Mouse (Mus musculus) heart, embryonic 15.5 days (tissue): ENCODE measurements at regions not wholly inside any gene's neighbourhood (a gene's known extent, or its start where the extent isn't known, plus 50 kb on each side); places are given as distances from the start of the nearest gene placed in this dataset.

Experiments
- ATAC-seq: fragments of 200-750 bp; cut with Nextera tagmentation; replicated peaks from 2 replicates; pipeline ENCODE4 v1.8.0; 2017; ENCODE audit warnings: low read depth, moderate TSS enrichment; ENCODE audit not compliant: insufficient number of reproducible peaks, insufficient read depth, low FRiP score
- H3K27ac ChIP-seq: fragments of 300-500 bp; sonication (generic); 2 replicates; pipeline ENCODE4 v1.5.1; 2015; ENCODE audit warnings: mild to moderate bottlenecking, inconsistent platforms
- H3K27me3 ChIP-seq: fragments of 300-500 bp; sonication (generic); 2 replicates; pipeline ENCODE4 v1.6.1; 2015; ENCODE audit warnings: inconsistent platforms
- H3K36me3 ChIP-seq: fragments of 300-500 bp; sonication (generic); 2 replicates; pipeline ENCODE4 v1.6.1; 2015; ENCODE audit warnings: mild to moderate bottlenecking, inconsistent platforms
- H3K4me1 ChIP-seq: fragments of 300-500 bp; sonication (generic); replicated peaks from 2 replicates; pipeline ENCODE4 v1.6.1; 2015; ENCODE audit warnings: inconsistent platforms
- H3K4me2 ChIP-seq: fragments of 300-500 bp; sonication (generic); 2 replicates; pipeline ENCODE4 v1.6.1; 2015; ENCODE audit warnings: inconsistent platforms, mild to moderate bottlenecking, moderate library complexity
- H3K4me3 ChIP-seq: fragments of 300-500 bp; sonication (generic); 2 replicates; pipeline ENCODE4 v1.5.1; 2015; ENCODE audit warnings: mild to moderate bottlenecking, inconsistent platforms
- H3K9ac ChIP-seq: fragments of 300-500 bp; sonication (generic); 2 replicates; pipeline ENCODE4 v1.6.1; 2015; ENCODE audit warnings: mild to moderate bottlenecking, inconsistent platforms
- H3K9me3 ChIP-seq: fragments of 300-500 bp; sonication (generic); replicated peaks from 2 replicates; pipeline ENCODE4 v1.6.1; 2016; ENCODE audit warnings: inconsistent platforms
- WGBS: fragments of 180-500 bp; shearing (Covaris S2); methylation state at CpG from one replicate; pipeline ENCODE4 v1.1.7; 2015; ENCODE audit warnings: mixed read lengths; 5-methylcytosine and 5-hydroxymethylcytosine counted together

GRCm38 (mm10) chr19:27509956-27510639 lies 80.5 kb upstream of the Pum3 start:
- no peaks in the 10 kb centered on the region for H3K36me3 ChIP-seq
- 67% methylated on average over 6 of the region's 6 CpGs for WGBS
- ATAC-seq: no peak

DNA sequence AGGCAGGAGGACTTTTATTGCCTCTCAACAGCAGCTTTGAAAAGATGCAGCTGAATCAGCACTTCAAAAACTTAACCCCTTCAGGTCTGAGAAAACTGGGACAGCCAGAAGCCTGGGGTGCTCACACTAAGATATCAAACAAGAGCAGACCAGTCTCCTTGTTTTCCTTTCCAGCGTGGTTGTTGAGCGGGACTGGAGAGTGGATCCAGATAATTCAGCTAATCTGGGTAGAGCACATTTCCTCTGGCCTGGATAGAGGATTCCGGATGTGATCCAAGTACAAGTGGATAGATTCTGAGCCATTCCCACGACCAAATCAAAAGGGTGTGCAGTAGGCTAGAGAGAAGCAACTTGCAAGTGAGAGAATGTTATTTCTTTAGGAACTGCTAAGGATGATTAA lies 68.7 kb upstream of the Pum3 start:
- H3K27me3 ChIP-seq: no peaks in the 10 kb centered on the region
- no peak; the same call in 1 of the 2 replicates for ATAC-seq
- no peak overlapping the region for H3K9ac ChIP-seq
- no peak overlapping the region for H3K27ac ChIP-seq
- H3K4me1 ChIP-seq: no peaks in the 10 kb centered on the region
- 61% methylated on average over 4 of the region's 4 CpGs for WGBS
- no peak overlapping the region for H3K4me2 ChIP-seq
- no peak overlapping the region for H3K4me3 ChIP-seq
- no peaks in the 10 kb centered on the region for H3K9me3 ChIP-seq
- no peaks in the 10 kb centered on the region for H3K36me3 ChIP-seq

More at GRCm38 (mm10) chr19:27509956-27510639, 80.5 kb upstream of the Pum3 start:
- H3K4me3 ChIP-seq: no peak overlapping the region
- H3K4me2 ChIP-seq: no peak overlapping the region
- no peaks in the 10 kb centered on the region for H3K9me3 ChIP-seq
- no peaks in the 10 kb centered on the region for H3K4me1 ChIP-seq
- H3K27ac ChIP-seq: no peak overlapping the region
- H3K9ac ChIP-seq: no peak overlapping the region
- no peaks in the 10 kb centered on the region for H3K27me3 ChIP-seq

DNA sequence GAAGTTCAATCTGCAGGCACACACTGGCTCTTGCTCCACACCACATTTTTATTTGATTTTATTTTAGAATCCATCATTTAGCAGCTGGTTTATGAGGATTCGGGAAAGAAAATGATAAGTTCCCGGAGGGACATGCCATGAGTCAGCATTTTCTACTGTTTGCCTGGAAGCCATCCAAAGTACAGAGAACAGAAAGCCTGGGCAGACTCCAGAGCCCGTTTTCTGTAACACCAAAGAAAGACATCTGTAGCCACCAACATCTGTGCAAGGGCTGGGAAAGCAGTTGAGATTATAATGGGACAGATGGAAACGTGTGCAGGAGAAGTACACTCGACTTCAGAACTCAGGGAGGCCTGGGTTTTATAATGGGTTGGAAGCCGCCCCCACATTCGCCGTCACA lies 62.8 kb upstream of the Pum3 start:
- H3K27me3 ChIP-seq: no peaks in the 10 kb centered on the region
- no peak for ATAC-seq
- H3K4me3 ChIP-seq: no peak overlapping the region
- no peaks in the 10 kb centered on the region for H3K4me1 ChIP-seq
- H3K36me3 ChIP-seq: no peaks in the 10 kb centered on the region
- no peak overlapping the region for H3K9ac ChIP-seq
- no peak overlapping the region for H3K27ac ChIP-seq
- H3K4me2 ChIP-seq: no peak overlapping the region
- WGBS: 73% methylated on average over 8 of the region's 8 CpGs
- no peaks in the 10 kb centered on the region for H3K9me3 ChIP-seq

GRCm38 (mm10) chr19:27491873-27492272 lies 62.2 kb upstream of the Pum3 start:
- Histone ChIP-seq H3K4me1 (no peaks in the 10 kb centered on the region), H3K27ac (no peak overlapping the region), H3K9me3 (no peaks in the 10 kb centered on the region), H3K9ac (no peak overlapping the region), H3K4me3 (no peak overlapping the region), H3K27me3 (no peaks in the 10 kb centered on the region), H3K36me3 (no peaks in the 10 kb centered on the region), H3K4me2 (no peak overlapping the region)
- no peak for ATAC-seq
- 85% methylated on average over 5 of the region's 5 CpGs for WGBS

DNA sequence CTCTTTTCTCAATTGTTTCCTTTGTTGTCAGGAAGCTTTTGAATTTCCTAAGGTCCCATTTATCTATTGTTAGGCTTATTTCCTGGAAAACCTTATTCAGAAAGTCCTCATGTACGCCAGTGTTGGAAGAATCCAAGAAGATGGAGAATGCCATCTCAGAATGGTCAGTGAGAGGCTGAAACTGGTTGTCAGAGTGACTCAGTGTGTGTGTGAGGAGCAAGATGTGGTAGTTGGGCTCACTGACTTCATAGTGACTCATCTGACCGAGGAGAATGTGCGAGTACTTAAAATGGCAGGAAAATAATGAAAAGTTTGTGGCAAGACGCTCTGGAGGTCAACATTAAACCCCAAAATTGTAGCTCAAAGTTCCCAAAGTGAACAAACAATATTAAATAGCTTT lies 59.4 kb upstream of the Pum3 start:
- Histone ChIP-seq H3K27ac (no peak overlapping the region), H3K9me3 (no peaks in the 10 kb centered on the region), H3K4me2 (no peak overlapping the region), H3K36me3 (no peaks in the 10 kb centered on the region), H3K27me3 (no peaks in the 10 kb centered on the region), H3K4me3 (no peak overlapping the region), H3K9ac (no peak overlapping the region), H3K4me1 (no peaks in the 10 kb centered on the region)
- whole genome bisulfite sequencing: 72% methylated on average over 4 of the region's 4 CpGs
- ATAC-seq: no peak
